Mouse (Mus musculus): ENCODE measurements at regions not wholly inside any gene's neighbourhood (a gene's known extent, or its start where the extent isn't known, plus 50 kb on each side); places are given as distances from the start of the nearest gene placed in this dataset.

DNA sequence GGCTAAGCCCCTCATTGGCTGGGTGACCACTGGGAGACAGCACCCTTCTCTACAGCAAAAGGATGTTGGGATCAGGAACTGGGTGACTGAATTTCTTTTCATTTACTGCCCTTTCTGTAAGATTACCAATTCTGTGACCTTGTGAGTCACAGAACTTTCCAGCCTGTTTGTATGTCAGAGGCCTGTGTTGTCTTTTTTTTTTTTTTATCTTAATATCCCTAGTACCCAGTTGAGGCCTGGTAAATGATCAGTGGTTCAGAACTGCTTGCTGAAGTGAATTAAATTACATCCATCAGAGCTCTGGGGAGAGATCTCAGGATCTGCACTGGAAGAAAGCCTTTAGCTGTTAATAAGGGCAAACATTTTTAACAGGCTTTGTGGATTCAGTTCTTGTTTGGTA, 114.8 kb upstream of the Zfp648 start:
- ATAC-seq (no peak), DNase-seq (ENCODE audit: low read depth, low spot score) (no peak)
- ChIA-PET POLR2A (no interaction called here), CTCF (interaction anchor here (0.8 to 2.8 kb wide), 4 partner anchors 8 to 209 kb away, joined by 3 to 9 read pairs (median 4); no protein-coding TSS in a partner anchor)
- no peaks in the 10 kb centered on the region for H3K27me3 ChIP-seq
- TF ChIP-seq CTCF (IDR thresholded peaks at IDR 0.05) = no peak
- in situ Hi-C loops (cut with MboI; ENCODE audit: low pct_unique_long_range_greater_than_20kb) = loop anchor here (10.0 kb wide), 1 partner anchor 171 kb away; no protein-coding TSS in a partner anchor

DNA sequence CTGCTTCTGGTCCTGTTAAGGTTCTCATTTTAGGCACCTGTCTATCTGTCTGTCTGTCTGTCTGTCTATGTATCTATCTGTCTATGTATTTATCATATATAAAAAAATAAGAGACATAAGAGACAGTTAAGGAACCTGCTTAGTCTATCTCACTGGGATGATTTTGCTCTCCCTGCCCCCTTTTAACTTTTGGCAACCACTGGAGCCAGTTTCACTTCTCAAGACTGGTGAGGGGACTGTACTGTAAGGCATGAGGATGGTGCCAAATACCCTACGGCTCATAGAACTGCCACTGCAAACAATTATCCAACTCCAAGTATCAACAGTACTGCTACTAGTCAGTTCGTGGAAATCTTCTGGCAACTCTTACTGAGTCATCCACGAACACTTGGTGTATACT, 111.2 kb upstream of the Zfp648 start:
- no peaks in the 10 kb centered on the region for H3K27me3 ChIP-seq
- no peak for DNase-seq (ENCODE audit: low read depth, low spot score)
- no peak for ATAC-seq
- CTCF ChIA-PET = interaction anchor here (1.0 to 1.1 kb wide), 2 partner anchors 24 to 92 kb away, joined by 3 read pairs; no protein-coding TSS in a partner anchor
- POLR2A ChIA-PET = no interaction called here
- in situ Hi-C loops (cut with MboI; ENCODE audit: low pct_unique_long_range_greater_than_20kb) = loop anchor here (10.0 kb wide), 1 partner anchor 175 kb away; no protein-coding TSS in a partner anchor
- TF ChIP-seq CTCF (IDR thresholded peaks at IDR 0.05) = no peak

DNA sequence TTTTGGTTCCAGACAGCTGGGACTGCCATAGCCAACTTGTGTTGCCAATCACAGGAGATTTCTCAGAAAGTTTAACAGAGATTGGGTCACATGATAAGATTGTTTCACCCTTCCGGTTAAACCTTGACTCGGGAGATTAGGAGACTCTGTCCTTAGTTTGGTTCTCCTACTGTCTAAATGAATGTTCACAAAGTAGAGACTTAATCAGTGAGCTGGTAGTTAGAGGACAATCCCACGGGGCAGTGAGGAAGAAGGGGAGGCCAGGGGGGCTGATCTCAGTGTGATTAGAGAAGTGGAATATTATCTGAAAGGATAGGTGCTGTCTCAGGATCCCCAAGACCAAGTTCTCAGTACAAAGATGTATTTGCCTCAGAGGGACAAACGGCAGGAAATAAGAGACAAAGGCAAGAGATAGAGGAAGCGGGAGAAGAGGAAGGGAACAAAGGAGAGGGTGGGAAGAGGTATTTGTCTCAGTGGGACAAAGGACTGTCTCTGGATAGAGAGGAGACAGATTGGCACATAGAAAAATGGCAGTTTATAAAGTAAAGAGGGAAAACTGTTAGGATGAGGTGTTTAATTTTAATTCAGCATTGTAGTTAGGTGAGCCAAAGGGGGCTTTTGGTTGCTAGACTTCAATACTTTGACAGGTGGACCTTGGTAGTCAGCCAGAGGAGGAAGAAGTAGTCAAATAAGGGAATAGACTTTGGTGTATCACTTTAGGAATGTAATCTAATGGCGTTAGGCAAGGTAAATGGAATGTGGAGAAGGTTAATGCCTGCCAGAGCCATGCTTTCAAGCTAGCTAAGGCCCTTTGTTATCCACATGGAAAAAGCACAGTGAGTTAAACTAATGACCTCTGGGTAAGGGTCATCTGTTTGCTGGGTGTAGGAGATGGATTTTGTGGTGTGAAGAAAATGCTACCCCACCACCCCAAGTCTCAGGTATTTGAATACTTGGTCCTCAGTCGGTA, 110.2 kb upstream of the Zfp648 start:
- no peak for ATAC-seq
- TF ChIP-seq CTCF (IDR thresholded peaks at IDR 0.05) = no peak
- in situ Hi-C loops (cut with MboI; ENCODE audit: low pct_unique_long_range_greater_than_20kb) = no loop called here
- CTCF ChIA-PET = interaction anchor here (0.9 to 1.0 kb wide), 2 partner anchors 23 to 28 kb away, joined by 3 read pairs; no protein-coding TSS in a partner anchor
- POLR2A ChIA-PET = no interaction called here
- no peaks in the 10 kb centered on the region for H3K27me3 ChIP-seq
- no peak for DNase-seq (ENCODE audit: low read depth, low spot score)

DNA sequence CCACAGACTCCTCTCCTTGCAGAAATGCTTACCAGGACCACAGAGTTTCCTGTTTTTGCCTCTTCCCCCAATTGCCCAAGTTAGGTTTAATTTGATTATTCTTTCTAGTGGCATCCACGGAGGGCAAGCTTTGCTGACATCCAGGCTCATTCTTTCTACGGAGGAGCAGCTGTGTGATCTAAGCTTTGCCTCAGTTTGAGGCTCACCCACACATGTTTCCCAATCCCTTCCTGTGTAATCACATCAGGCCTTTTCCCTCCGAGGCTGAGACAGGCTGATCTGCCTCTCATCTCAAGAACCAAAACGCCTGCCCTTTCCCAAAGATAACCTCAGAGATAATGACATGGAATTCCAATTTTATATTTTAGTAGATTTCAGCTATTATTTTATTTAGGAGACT, 107.4 kb upstream of the Zfp648 start:
- H3K27me3 ChIP-seq = no peaks in the 10 kb centered on the region
- ChIA-PET CTCF (interaction anchor here (1.2 to 1.9 kb wide), 6 partner anchors 8 to 29 kb away, joined by 3 to 9 read pairs (median 5); no protein-coding TSS in a partner anchor), POLR2A (no interaction called here)
- in situ Hi-C loops (cut with MboI; ENCODE audit: low pct_unique_long_range_greater_than_20kb) = no loop called here
- TF ChIP-seq CTCF (IDR thresholded peaks at IDR 0.05) = no peak
- ATAC-seq (no peak), DNase-seq (ENCODE audit: low read depth, low spot score) (no peak)

DNA sequence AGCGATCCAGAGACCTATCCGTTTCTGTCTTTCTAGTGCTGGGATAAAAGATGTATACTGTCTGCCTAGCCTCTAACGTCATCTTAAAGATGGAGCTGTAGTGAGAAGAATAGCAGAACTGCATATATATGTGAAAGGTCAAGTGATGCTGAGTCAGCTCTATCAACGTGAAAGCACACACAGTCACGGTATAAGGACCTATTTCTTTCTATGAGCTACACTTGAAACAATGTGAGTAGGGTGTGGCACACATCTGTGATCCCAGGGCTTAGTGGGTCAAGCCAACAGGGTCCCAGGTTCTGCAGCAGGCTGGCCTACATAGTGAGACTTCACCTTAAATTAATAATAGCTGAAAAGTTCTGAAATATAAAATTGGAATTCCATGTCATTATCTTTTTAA, 106.6 kb upstream of the Zfp648 start:
- in situ Hi-C loops (cut with MboI; ENCODE audit: low pct_unique_long_range_greater_than_20kb) = no loop called here
- ChIA-PET POLR2A (no interaction called here), CTCF (interaction anchor here (1.4 to 1.9 kb wide), 6 partner anchors 9 to 28 kb away, joined by 3 to 9 read pairs (median 5); no protein-coding TSS in a partner anchor)
- TF ChIP-seq CTCF (IDR thresholded peaks at IDR 0.05) = no peak
- DNase-seq (ENCODE audit: low read depth, low spot score) (no peak), ATAC-seq (no peak)
- H3K27me3 ChIP-seq = no peaks in the 10 kb centered on the region

DNA sequence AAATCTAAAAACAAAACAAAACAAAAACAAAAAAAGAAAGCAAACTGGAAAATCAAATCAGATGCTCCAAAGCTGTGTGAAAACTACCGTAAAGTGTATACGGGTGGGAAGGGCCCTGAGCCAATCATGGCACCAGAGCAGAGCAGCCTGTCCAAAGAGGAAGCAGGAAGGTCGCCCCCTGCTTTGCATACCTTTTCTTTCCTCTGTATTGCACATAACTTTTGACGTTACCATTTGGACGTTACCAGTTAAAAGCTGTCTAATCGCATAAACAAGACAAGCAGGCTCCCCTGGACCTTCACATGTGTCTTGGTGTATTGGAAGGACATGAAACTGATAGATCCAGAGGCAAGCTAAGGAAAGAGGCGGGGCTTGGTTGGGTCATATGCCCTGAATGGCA, 104.9 kb upstream of the Zfp648 start:
- ATAC-seq (no peak), DNase-seq (ENCODE audit: low read depth, low spot score) (no peak)
- H3K27me3 ChIP-seq = no peaks in the 10 kb centered on the region
- ChIA-PET CTCF (interaction anchor here (1.2 to 1.4 kb wide), 2 partner anchors 14 to 18 kb away, joined by 3 to 4 read pairs; no protein-coding TSS in a partner anchor), POLR2A (no interaction called here)
- TF ChIP-seq CTCF (IDR thresholded peaks at IDR 0.05) = no peak
- in situ Hi-C loops (cut with MboI; ENCODE audit: low pct_unique_long_range_greater_than_20kb) = no loop called here

DNA sequence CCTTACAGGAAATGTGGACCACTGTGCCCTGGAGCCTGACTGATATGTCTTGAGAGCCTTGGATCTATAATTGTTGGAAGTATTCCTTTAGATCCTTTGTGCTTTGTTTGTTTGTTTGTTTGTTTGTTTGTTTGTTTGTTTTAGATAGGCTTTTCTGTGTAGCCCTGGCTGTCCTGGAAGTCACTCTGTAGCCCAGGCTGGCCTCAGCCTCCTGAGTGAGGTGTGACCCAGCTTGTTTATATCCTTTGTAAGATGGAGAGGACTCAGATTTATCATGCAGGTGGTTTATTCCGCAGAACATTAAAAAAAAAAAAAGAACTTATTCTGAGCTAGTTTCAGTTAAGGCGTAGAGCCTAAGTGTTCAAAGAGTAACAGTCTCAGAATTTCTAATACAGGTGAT, 104.1 kb upstream of the Zfp648 start:
- DNase-seq (ENCODE audit: low read depth, low spot score) (no peak), ATAC-seq (no peak)
- no peaks in the 10 kb centered on the region for H3K27me3 ChIP-seq
- in situ Hi-C loops (cut with MboI; ENCODE audit: low pct_unique_long_range_greater_than_20kb) = no loop called here
- TF ChIP-seq CTCF (IDR thresholded peaks at IDR 0.05) = no peak
- CTCF ChIA-PET = interaction anchor here (1.2 to 1.4 kb wide), 2 partner anchors 15 to 17 kb away, joined by 3 to 4 read pairs; no protein-coding TSS in a partner anchor
- POLR2A ChIA-PET = interaction anchor here (0.5 to 0.6 kb wide), 2 partner anchors 174 to 541 kb away, joined by 3 read pairs; no protein-coding TSS in a partner anchor

DNA sequence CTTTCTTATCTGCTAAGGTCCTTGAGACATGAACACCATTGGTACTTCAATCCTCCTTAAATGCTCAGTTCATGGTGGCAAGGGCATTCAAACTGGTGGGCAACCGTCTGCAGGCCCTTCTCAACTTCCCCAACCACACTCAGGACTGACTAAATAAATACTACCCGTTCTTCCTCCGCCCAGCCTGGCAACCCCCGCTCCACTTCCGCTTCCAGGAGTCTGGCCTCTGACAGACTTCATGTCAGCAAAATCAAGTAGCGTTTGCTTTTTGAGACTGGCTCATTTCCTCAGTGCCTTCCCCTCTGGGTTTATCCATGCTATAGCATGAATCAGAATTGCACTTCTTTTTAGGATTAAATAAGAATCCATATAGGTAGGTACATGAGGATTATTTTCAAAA, 103.3 kb upstream of the Zfp648 start:
- DNase-seq (ENCODE audit: low read depth, low spot score) = no peak
- in situ Hi-C loops (cut with MboI; ENCODE audit: low pct_unique_long_range_greater_than_20kb) = no loop called here
- no peak for TF ChIP-seq CTCF (IDR thresholded peaks at IDR 0.05)
- ATAC-seq = no peak
- ChIA-PET CTCF (interaction anchor here (1.4 kb wide), 1 partner anchor 16 kb away, joined by 3 read pairs; no protein-coding TSS in a partner anchor), POLR2A (no interaction called here)
- H3K27me3 ChIP-seq = no peaks in the 10 kb centered on the region

DNA sequence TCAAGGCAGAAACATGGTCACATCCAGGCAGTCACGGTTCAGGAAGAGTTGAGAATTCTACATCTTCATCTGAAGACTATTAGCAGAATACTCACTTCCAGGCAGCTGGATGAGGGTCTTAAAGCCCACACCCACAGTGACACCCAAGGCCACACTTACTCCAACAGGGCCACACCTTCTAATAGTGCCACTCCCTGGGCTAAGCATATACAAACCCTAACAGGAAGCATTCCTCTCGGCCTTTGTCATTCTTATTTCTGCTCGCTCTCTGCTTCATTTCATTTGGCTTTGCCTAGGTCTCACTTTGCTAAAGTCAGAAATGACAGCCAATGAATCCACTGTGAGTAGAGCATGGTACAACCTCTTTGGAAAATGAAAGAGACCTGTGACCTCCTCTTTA, 100.4 kb upstream of the Zfp648 start:
- POLR2A ChIA-PET = no interaction called here
- DNase-seq (ENCODE audit: low read depth, low spot score) = no peak
- in situ Hi-C loops (cut with MboI; ENCODE audit: low pct_unique_long_range_greater_than_20kb) = no loop called here
- no peak for TF ChIP-seq CTCF (IDR thresholded peaks at IDR 0.05)
- no peak for ATAC-seq
- H3K27me3 ChIP-seq = no peaks in the 10 kb centered on the region
- CTCF ChIA-PET = no interaction called here

DNA sequence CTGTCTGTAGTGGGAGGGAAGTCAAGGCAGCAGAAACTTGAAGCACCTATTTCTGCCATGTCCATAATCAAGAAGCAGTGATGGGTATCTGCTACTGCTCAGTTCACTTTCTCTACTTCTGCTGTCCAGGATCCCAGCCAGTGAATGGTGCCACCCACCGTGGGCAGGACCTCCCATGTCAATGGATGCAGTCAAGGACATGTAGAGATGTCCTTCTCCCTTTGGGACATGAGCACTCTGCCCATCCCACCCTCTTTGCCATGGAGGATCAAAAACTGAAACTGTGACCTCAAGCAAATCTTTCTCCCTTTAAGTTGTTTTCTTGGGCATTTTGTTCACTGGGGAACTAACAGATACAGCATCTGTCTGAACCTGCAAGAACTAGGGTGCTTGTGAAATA, 99.6 kb upstream of the Zfp648 start:
- ChIA-PET CTCF (interaction anchor here (1.4 kb wide), 1 partner anchor 19 kb away, joined by 3 read pairs; no protein-coding TSS in a partner anchor), POLR2A (no interaction called here)
- no peak for TF ChIP-seq CTCF (IDR thresholded peaks at IDR 0.05)
- in situ Hi-C loops (cut with MboI; ENCODE audit: low pct_unique_long_range_greater_than_20kb) = no loop called here
- DNase-seq (ENCODE audit: low read depth, low spot score) = no peak
- no peaks in the 10 kb centered on the region for H3K27me3 ChIP-seq
- ATAC-seq = no peak

DNA sequence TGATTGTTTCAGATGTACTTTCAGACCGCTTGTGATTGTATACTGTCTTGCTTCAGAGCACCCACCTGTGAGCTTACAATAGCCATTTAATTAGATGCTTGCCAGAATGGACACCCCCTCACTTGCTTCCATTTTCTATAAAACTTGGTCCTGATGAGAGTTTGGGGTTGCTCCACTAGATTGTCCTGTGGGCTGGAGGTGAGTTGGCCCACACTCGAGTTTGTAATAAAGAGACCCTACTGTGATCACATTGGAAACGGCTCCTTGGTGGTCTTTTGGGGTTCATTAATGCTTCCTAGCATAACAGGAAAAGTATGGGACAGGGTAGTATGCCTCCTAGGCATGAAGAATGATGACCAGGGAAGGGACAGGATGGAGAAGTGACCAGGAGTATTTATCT, 98.8 kb upstream of the Zfp648 start:
- CTCF ChIA-PET = interaction anchor here (0.6 to 1.4 kb wide), 2 partner anchors 20 to 24 kb away, joined by 3 read pairs; no protein-coding TSS in a partner anchor
- ATAC-seq (no peak), DNase-seq (ENCODE audit: low read depth, low spot score) (no peak)
- peaks cover 6% of the 10 kb centered on the region for H3K27me3 ChIP-seq
- POLR2A ChIA-PET = no interaction called here
- TF ChIP-seq CTCF (IDR thresholded peaks at IDR 0.05) = no peak
- in situ Hi-C loops (cut with MboI; ENCODE audit: low pct_unique_long_range_greater_than_20kb) = no loop called here
